In the genomic region with DNA sequence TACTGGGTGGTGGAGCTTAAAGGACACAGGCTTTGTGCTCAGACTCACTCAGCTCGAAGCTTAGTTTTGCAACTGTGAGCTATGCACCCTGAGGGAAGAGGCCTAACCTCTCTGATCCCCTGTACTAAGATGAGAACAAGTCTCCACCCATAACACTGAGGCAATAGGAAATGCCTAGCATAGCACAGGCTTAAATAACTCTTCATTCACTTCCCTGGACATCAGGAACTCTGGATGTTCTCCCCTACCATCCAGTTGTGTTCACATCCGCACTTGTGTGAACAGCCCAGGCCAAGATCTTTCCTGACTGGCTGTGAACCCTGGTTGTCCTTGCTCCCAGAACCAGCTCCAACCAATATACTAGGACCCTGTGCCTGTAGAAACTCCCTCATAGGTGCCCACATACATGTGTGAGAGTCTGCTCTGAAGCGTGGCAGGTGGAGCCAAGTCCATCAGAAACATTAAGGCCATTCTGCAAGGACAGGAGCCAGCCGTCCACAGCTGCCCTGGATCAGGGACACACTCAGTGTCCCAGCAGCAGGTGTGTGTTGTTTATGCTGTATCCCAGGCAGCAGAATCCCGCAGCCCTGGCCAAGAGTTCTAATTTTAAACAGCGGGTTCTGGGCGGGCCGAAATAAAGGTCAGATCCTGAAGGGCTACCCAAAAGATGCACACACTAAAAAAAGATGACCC, we compare ENCODE assay signal across 12 mouse cellular contexts.
DNase-seq lines count a peak whose midpoint lies in the region; ATAC-seq lines count a peak whose summit lies in the region.
"Had no signal": no experiment of that assay in that cellular context is flagged by ENCODE, and none has a peak within 500 bp of the region (broad histone marks: within the 10 kb centered on the region; RNA-seq: fewer than 3 reads in every experiment).

No protein-coding gene starts in this region.

- H3K4me1 ChIP-seq in kidney, embryonic 16.5 days (ENCODE audit: insufficient read depth, low read length) = no peaks in the 10 kb centered on the region
- no peaks in the 10 kb centered on the region for H3K4me1 ChIP-seq in neural tube, embryonic 15.5 days
- H3K4me1 ChIP-seq: hindbrain, embryonic 10.5 days; megakaryocyte, embryonic 14.5 days had no signal

- ATAC-seq in kidney, embryonic 16.5 days (ENCODE audit: low FRiP score, low TSS enrichment) = no peak
- ATAC-seq in neural tube, embryonic 15.5 days (ENCODE audit: low FRiP score) = no peak
- no peak for ATAC-seq in megakaryocyte, adult 5-6 weeks (ENCODE audit: poor library complexity, severe bottlenecking)

- H3K27ac ChIP-seq in kidney, embryonic 16.5 days (ENCODE audit: low read length) = no peak overlapping the region
- H3K27ac ChIP-seq in neural tube, embryonic 15.5 days (replicated peaks) = no peak overlapping the region
- H3K27ac ChIP-seq: hindbrain, embryonic 10.5 days; kidney, postnatal 0 days; limb, embryonic 13.5 days had no signal

- no peak overlapping the region for H3K4me3 ChIP-seq in kidney, embryonic 16.5 days (ENCODE audit: low read length)
- no peak overlapping the region for H3K4me3 ChIP-seq in neural tube, embryonic 15.5 days (replicated peaks)
- H3K4me3 ChIP-seq: hindbrain, embryonic 10.5 days; limb, embryonic 13.5 days; megakaryocyte, embryonic 14.5 days had no signal

- no peak overlapping the region for H3K9ac ChIP-seq in kidney, embryonic 16.5 days (replicated peaks; ENCODE audit: low read length)
- no peak overlapping the region for H3K9ac ChIP-seq in neural tube, embryonic 15.5 days (replicated peaks)
- H3K9ac ChIP-seq: limb, embryonic 13.5 days had no signal

- peaks cover 15% of the 10 kb centered on the region for H3K9me3 ChIP-seq in kidney, embryonic 16.5 days (ENCODE audit: low read length)
- no peaks in the 10 kb centered on the region for H3K9me3 ChIP-seq in neural tube, embryonic 15.5 days (replicated peaks)

- 79% methylated on average over 8 of the region's 8 CpGs for WGBS in kidney, embryonic 16.5 days
- WGBS in neural tube, embryonic 15.5 days = 86% methylated on average over 8 of the region's 8 CpGs

- no peaks in the 10 kb centered on the region for H3K27me3 ChIP-seq in kidney, embryonic 16.5 days (ENCODE audit: insufficient read depth, low read length)
- no peaks in the 10 kb centered on the region for H3K27me3 ChIP-seq in neural tube, embryonic 15.5 days (replicated peaks)
- H3K27me3 ChIP-seq: limb, embryonic 13.5 days had no signal

- intact Hi-C loops in heart, postnatal 14 days (cut with DNase I) = no loop called here

- DNase-seq in kidney, postnatal 36 days = peak; percentile 37 to 53
- peak; percentile 99 for DNase-seq in heart, adult 11 months
- peak; percentile 75 to 81 for DNase-seq in heart, postnatal 14 days
- DNase-seq in skeletal muscle tissue, adult 2 months (ENCODE audit: low read depth, low spot score) = peak; percentile 94
- DNase-seq in yolk sac, embryonic 10.5 days (ENCODE audit: low spot score) = no peak

- no peak overlapping the region for H3K4me2 ChIP-seq in kidney, embryonic 16.5 days (replicated peaks; ENCODE audit: low read depth, low read length)
- no peak overlapping the region for H3K4me2 ChIP-seq in neural tube, embryonic 15.5 days
- H3K4me2 ChIP-seq: limb, embryonic 13.5 days had no signal

- no peaks in the 10 kb centered on the region for H3K36me3 ChIP-seq in kidney, embryonic 16.5 days (ENCODE audit: insufficient read depth, low read length)
- H3K36me3 ChIP-seq in neural tube, embryonic 15.5 days = no peaks in the 10 kb centered on the region
- H3K36me3 ChIP-seq: hindbrain, embryonic 10.5 days; limb, embryonic 13.5 days had no signal
